Mouse (Mus musculus): Measurements from ENCODE around the gene St6galnac3. TPM values are rescaled to one million over a fixed set of nuclear protein-coding genes. Genes with fewer than 3 reads are reported as not detected.

The St6galnac3 gene
- total and polyA plus RNA-seq, 3 experiments, result 0.08 to 1.1 (median 0.38) TPM

- Histone ChIP-seq H3K9me3 (replicated peaks; ENCODE audit: low read length) (no peaks in the 10 kb centered on the region), H3K27me3 (replicated peaks) (no peaks in the 10 kb centered on the region), H3K36me3 (replicated peaks in 1 of 2; ENCODE audit: control insufficient read depth in 1 of 2, insufficient read depth in 1 of 2, low read length in 1 of 2) (no peaks in the 10 kb centered on the region), H3K4me3 (replicated peaks in 1 of 3; ENCODE audit: low read depth in 2 of 3, low read length in 2 of 3, poor library complexity in 1 of 3) (no peak overlapping the region), H3K4me1 (ENCODE audit: control insufficient read depth in 1 of 2, insufficient read depth in 2 of 2) (peaks cover 13 to 18% of the 10 kb centered on the region in 2 experiments), H3K4me2 (ENCODE audit: insufficient read depth, low read depth, poor library complexity, severe bottlenecking) (no peak overlapping the region), H3K79me2 (replicated peaks; ENCODE audit: control insufficient read depth, extremely low read depth, insufficient read depth, poor library complexity, severe bottlenecking) (no peaks in the 10 kb centered on the region), H3K27ac (ENCODE audit: insufficient read depth, low read depth) (no peak overlapping the region), H3K9ac (ENCODE audit: insufficient read depth, low read depth) (no peak overlapping the region)
- TF ChIP-seq IRF4 (IDR thresholded peaks at IDR 0.05; ENCODE audit: low read depth, low read length) (no peak), MAX (IDR thresholded peaks at IDR 0.05; ENCODE audit: low read length) (no peak), MYC (IDR thresholded peaks at IDR 0.05; ENCODE audit: low read depth, low read length) (no peak), CTCF (conservative IDR thresholded peaks at IDR 0.05 in 1 of 2, IDR thresholded peaks at IDR 0.05 in 1 of 2; ENCODE audit: low read depth in 2 of 2, low read length in 2 of 2) (no peak), JUN (IDR thresholded peaks at IDR 0.05; ENCODE audit: insufficient read depth, low read depth, low read length) (no peak), USF1 (IDR thresholded peaks at IDR 0.05; ENCODE audit: low read depth, low read length) (no peak), ZKSCAN1 (IDR thresholded peaks at IDR 0.05; ENCODE audit: borderline replicate concordance, low read depth, low read length) (no peak), JUND (conservative IDR thresholded peaks at IDR 0.05; ENCODE audit: low read depth, low read length) (no peak), MXI1 (IDR thresholded peaks at IDR 0.05; ENCODE audit: low read depth, low read length) (no peak), USF2 (conservative IDR thresholded peaks at IDR 0.05; ENCODE audit: low read depth, low read length) (no peak), ZC3H11A (IDR thresholded peaks at IDR 0.05; ENCODE audit: low read depth, low read length) (no peak), MEF2A (IDR thresholded peaks at IDR 0.05; ENCODE audit: borderline replicate concordance, low read depth, low read length) (no peak), EP300 (IDR thresholded peaks at IDR 0.05; ENCODE audit: low read length) (no peak), SIN3A (IDR thresholded peaks at IDR 0.05; ENCODE audit: low read length) (no peak), RCOR1 (conservative IDR thresholded peaks at IDR 0.05; ENCODE audit: low read depth, low read length) (no peak), NRF1 (IDR thresholded peaks at IDR 0.05; ENCODE audit: low read depth, low read length) (no peak), HCFC1 (IDR thresholded peaks at IDR 0.05; ENCODE audit: low read depth, low read length) (no peak), NELFE (IDR thresholded peaks at IDR 0.05; ENCODE audit: low read depth, low read length) (no peak), KAT2A (IDR thresholded peaks at IDR 0.05; ENCODE audit: insufficient replicate concordance, low read length) (no peak), SMC3 (IDR thresholded peaks at IDR 0.05; ENCODE audit: low read depth, low read length) (no peak)
- DNase-seq (ENCODE audit: extremely low read depth), result no peak
- in situ Hi-C loops (cut with MboI; ENCODE audit: low pct_ligation_motif_present, low pct_unique_long_range_greater_than_20kb, low sequenced_read_pairs) (no loop called here), dilution Hi-C loops (cut with MboI; ENCODE audit: extremely low pct_ligation_motif_present, extremely low pct_unique_long_range_greater_than_20kb, low sequenced_read_pairs) (no loop called here)
Measured at GRCm38 (mm10) chr3:153571152-153571551, 153.8 kb downstream of the St6galnac3 start.

- no peak for TF ChIP-seq TBP (conservative IDR thresholded peaks at IDR 0.05; ENCODE audit: low read depth, low read length)
- no peak for TF ChIP-seq PAX5 (IDR thresholded peaks at IDR 0.05; ENCODE audit: low read length)
- no peak for TF ChIP-seq E2F4 (IDR thresholded peaks at IDR 0.05; ENCODE audit: insufficient replicate concordance, low read depth, low read length)
- no peak for TF ChIP-seq CHD1 (IDR thresholded peaks at IDR 0.05; ENCODE audit: low read depth, low read length)
- no peak for TF ChIP-seq ETS1 (conservative IDR thresholded peaks at IDR 0.05; ENCODE audit: low read depth, low read length)
- no peak for TF ChIP-seq MEF2A (IDR thresholded peaks at IDR 0.05; ENCODE audit: borderline replicate concordance, low read depth, low read length)
- no peak for TF ChIP-seq MAZ (IDR thresholded peaks at IDR 0.05; ENCODE audit: low read depth, low read length)
- TF ChIP-seq GABPA (IDR thresholded peaks at IDR 0.05; ENCODE audit: insufficient replicate concordance, low read depth, low read length), result no peak
Measured at GRCm38 (mm10) chr3:153568815-153569214, 156.2 kb downstream of the St6galnac3 start.

More at GRCm38 (mm10) chr3:153568815-153569214, 156.2 kb downstream of the St6galnac3 start:
- Histone ChIP-seq H3K4me3 (replicated peaks in 1 of 3; ENCODE audit: low read depth in 2 of 3, low read length in 2 of 3, poor library complexity in 1 of 3) (no peak overlapping the region), H3K79me2 (replicated peaks; ENCODE audit: control insufficient read depth, extremely low read depth, insufficient read depth, poor library complexity, severe bottlenecking) (no peaks in the 10 kb centered on the region), H3K9ac (ENCODE audit: insufficient read depth, low read depth) (no peak overlapping the region), H3K4me2 (ENCODE audit: insufficient read depth, low read depth, poor library complexity, severe bottlenecking) (no peak overlapping the region), H3K9me3 (replicated peaks; ENCODE audit: low read length) (no peaks in the 10 kb centered on the region), H3K27me3 (replicated peaks) (no peaks in the 10 kb centered on the region), H3K36me3 (replicated peaks in 1 of 2; ENCODE audit: control insufficient read depth in 1 of 2, insufficient read depth in 1 of 2, low read length in 1 of 2) (no peaks in the 10 kb centered on the region), H3K4me1 (ENCODE audit: control insufficient read depth in 1 of 2, insufficient read depth in 2 of 2) (peaks cover 19 to 37% of the 10 kb centered on the region in 2 experiments), H3K27ac (ENCODE audit: insufficient read depth, low read depth) (no peak overlapping the region)
- dilution Hi-C loops (cut with MboI; ENCODE audit: extremely low pct_ligation_motif_present, extremely low pct_unique_long_range_greater_than_20kb, low sequenced_read_pairs) (no loop called here), in situ Hi-C loops (cut with MboI; ENCODE audit: low pct_ligation_motif_present, low pct_unique_long_range_greater_than_20kb, low sequenced_read_pairs) (no loop called here)
- no peak for DNase-seq (ENCODE audit: extremely low read depth)

Data from CH12.LX (cell line).